Mouse (Mus musculus): ENCODE results near the gene Kif21b. TPM values are rescaled to one million over a fixed set of nuclear protein-coding genes. Genes with fewer than 3 reads are reported as not detected.

Gene Kif21b
- polyA plus RNA-seq, 1 experiment from 2014 or later: 16.4 TPM

DNA sequence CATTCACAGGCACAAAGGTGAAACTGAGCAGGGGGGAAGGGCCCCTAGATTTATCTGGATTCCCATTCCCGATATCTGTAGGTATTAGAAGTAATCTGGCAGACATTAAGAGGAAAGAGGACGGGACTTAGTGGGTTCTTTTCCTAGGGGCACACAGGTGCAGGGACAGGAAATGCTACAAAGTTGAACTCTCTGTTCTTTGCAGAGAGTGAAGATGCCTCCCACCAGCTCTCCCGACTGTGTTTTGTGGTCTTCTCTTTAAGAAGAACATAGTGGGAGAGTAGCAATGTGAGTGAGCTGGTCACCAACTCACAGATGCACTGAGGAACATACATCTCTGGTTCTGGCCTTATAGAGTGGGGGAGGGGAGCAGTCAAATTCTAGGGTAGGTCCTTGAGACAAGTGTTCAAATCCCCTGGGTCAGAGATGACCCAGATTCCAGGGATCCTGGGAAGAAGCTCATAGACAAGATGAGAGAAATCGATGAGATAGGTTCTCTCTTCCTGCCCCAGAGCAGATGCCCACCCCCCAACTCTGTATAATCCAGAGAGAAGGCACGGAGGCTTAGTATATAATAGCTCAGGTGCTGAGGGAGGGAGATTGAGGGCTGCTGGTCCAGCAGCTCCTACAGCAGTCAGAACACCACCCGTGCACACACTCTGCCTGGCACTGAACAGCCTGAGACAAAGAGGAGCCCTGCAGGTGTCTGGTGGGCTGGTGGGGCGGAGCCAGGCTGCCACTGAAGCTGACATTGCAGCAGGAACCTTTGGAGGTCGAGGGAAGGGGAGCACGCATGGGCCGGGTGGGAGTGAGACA is 1.4 kb downstream of the Kif21b start:
- Histone ChIP-seq H3K9ac (ENCODE audit: low read length) (peak overlapping the region; percentile 86), H3K4me3 (ENCODE audit: low read depth, low read length) (peak overlapping the region; percentile 75), H3K4me1 (replicated peaks; ENCODE audit: control insufficient read depth, insufficient read depth, low read length) (peaks cover 20% of the 10 kb centered on the region), H3K4me2 (ENCODE audit: low read depth, low read length, severe bottlenecking) (peak overlapping the region; percentile 88), H3K9me3 (ENCODE audit: control insufficient read depth, low read length) (no peaks in the 10 kb centered on the region), H3K27me3 (ENCODE audit: control insufficient read depth, insufficient read depth, low read length) (peaks cover 2% of the 10 kb centered on the region), H3K36me3 (ENCODE audit: control insufficient read depth, insufficient read depth, low read length) (no peaks in the 10 kb centered on the region), H3K27ac (ENCODE audit: low read depth, low read length) (0 out of 2 replicates have a peak overlapping the region, but pooled peaks have one; percentile 25)
- ATAC-seq (replicated peaks; ENCODE audit: low FRiP score) (no peak), DNase-seq (ENCODE audit: low spot score) (no peak)
- WGBS: 19% methylated on average over 10 of the region's 10 CpGs

DNA sequence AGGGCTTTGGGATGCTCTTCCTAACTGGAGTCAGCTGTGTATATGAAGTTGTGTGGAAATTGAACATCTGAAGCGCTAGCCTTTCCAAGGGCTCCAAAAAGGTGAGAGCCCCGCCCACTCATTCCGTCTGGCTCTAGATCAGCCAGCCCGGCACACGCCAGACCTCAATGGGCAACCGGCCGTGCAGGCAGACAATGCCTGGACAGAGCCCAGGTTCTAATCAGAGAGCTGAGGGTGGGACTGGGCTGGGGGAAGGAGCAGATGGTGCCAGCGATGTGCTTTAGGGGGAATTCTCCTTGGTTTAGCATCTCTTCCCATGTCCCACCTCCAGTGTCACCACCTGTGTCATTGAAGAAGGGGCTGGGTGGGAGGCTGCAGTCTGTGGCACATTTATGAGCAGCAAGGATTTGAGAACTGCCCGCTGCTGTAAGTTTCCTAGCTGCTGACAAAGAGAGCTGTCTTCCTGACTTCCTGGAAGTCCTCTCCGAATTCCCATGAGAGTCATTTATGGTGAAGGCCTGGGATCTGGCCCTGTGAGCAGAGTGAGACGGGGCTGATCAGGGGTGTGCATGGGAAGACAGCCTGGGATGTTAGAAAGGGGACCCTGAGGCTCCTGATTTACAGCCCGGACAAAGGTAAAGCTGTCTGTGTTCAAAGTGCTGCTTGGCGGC is 2.5 kb downstream of the Kif21b start:
- H3K36me3 ChIP-seq (ENCODE audit: control insufficient read depth, insufficient read depth, low read length): no peaks in the 10 kb centered on the region
- peaks cover 2% of the 10 kb centered on the region for H3K27me3 ChIP-seq (ENCODE audit: control insufficient read depth, insufficient read depth, low read length)
- H3K4me2 ChIP-seq (ENCODE audit: low read depth, low read length, severe bottlenecking): peak overlapping the region; percentile 88; the same call in 1 of the 2 replicates
- peak overlapping the region; percentile 39 for H3K9ac ChIP-seq (ENCODE audit: low read length)
- H3K4me3 ChIP-seq (ENCODE audit: low read depth, low read length): peak overlapping the region; percentile 75
- ATAC-seq (replicated peaks; ENCODE audit: low FRiP score) (no peak), DNase-seq (ENCODE audit: low spot score) (no peak)
- H3K4me1 ChIP-seq (replicated peaks; ENCODE audit: control insufficient read depth, insufficient read depth, low read length): peaks cover 27% of the 10 kb centered on the region
- no peak overlapping the region for H3K27ac ChIP-seq (ENCODE audit: low read depth, low read length)
- WGBS: 30% methylated on average over 13 of the region's 13 CpGs
- no peaks in the 10 kb centered on the region for H3K9me3 ChIP-seq (ENCODE audit: control insufficient read depth, low read length)

DNA sequence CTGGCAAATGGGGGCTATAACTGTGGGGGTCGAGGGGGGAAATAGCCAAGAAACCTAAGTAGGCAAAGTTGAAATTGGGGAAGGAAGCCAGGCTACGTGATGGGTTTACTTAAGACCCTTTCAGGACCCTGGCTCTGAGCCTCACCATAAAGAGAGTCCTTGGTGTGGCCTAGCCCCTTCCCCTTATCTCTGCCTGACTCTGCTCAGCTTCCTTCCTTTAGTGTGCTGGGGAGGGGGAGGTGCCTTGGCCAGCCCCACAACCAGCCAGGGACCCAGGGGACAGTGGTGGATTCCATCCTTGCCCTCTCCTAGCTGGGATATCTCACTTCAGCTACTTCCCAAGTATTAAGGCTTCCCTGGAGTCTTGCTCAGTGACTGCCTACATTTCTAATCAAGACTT is 3.4 kb downstream of the Kif21b start:
- Histone ChIP-seq H3K9ac (ENCODE audit: low read length) (no peak overlapping the region), H3K4me2 (ENCODE audit: low read depth, low read length, severe bottlenecking) (no peak overlapping the region), H3K9me3 (ENCODE audit: control insufficient read depth, low read length) (no peaks in the 10 kb centered on the region), H3K27me3 (ENCODE audit: control insufficient read depth, insufficient read depth, low read length) (peaks cover 2% of the 10 kb centered on the region), H3K27ac (ENCODE audit: low read depth, low read length) (no peak overlapping the region), H3K4me1 (replicated peaks; ENCODE audit: control insufficient read depth, insufficient read depth, low read length) (peaks cover 31% of the 10 kb centered on the region), H3K4me3 (ENCODE audit: low read depth, low read length) (no peak overlapping the region), H3K36me3 (ENCODE audit: control insufficient read depth, insufficient read depth, low read length) (no peaks in the 10 kb centered on the region)
- WGBS: 85% methylated on average over 2 of the region's 2 CpGs
- ATAC-seq (replicated peaks; ENCODE audit: low FRiP score) (no peak), DNase-seq (ENCODE audit: low spot score) (no peak)

DNA sequence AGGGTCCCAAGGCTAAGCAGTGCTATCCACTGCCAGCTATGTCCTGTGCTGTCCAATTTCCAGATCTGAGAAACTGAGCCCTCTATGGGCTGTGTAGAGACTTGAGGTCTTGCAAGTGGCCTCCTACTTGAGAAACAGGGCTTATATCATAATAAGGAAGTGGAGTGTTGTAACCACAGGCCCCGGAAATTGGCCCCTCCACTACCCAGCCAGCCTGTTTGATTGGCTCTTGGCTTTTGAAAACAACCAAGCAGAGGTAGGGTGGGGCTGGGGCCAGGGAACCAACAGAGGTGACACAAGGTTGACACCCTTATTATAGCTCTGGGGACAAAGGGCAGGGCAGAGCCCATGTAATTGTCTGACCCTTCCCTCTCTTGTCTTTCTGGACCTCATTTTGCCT is 3.9 kb downstream of the Kif21b start:
- 38% methylated on average over 1 of the region's 1 CpGs for WGBS
- Histone ChIP-seq H3K9ac (ENCODE audit: low read length) (no peak overlapping the region), H3K27me3 (ENCODE audit: control insufficient read depth, insufficient read depth, low read length) (peaks cover 2% of the 10 kb centered on the region), H3K36me3 (ENCODE audit: control insufficient read depth, insufficient read depth, low read length) (no peaks in the 10 kb centered on the region), H3K4me3 (ENCODE audit: low read depth, low read length) (no peak overlapping the region), H3K4me2 (ENCODE audit: low read depth, low read length, severe bottlenecking) (no peak overlapping the region), H3K4me1 (replicated peaks; ENCODE audit: control insufficient read depth, insufficient read depth, low read length) (peaks cover 34% of the 10 kb centered on the region), H3K27ac (ENCODE audit: low read depth, low read length) (no peak overlapping the region), H3K9me3 (ENCODE audit: control insufficient read depth, low read length) (no peaks in the 10 kb centered on the region)
- ATAC-seq (replicated peaks; ENCODE audit: low FRiP score): no peak
- DNase-seq (ENCODE audit: low spot score): no peak

DNA sequence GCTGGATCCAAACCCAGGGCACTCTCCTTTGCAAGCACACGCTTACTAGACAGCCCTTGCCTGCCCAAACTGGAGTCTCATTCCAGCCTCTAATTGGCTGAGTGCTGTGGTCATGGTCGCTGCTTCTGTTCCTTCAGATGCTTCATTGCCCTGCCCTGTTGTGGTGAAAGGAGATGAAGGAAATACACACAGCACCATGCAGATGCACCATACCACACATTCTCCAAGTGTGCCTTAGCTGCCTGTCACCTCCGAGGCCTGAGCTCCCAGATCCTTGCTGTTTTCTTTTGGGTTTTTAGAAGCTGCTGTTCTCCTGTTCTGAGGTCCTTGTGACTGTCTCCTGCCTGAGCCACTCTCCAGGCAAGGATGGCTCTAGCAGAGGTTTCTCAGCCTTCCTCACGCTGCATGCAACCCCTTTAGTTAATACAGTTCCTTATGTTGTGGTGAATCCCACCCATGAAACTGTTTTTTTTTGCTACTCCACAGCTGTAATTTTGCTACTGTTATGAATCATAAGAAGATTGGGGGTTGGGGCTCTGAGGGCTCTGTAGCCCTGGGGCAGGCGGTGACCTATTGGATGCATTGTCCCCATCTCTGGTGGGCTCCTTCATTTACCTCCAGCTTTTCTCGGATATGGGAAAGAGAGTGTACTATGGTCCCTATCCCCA is 4.7 kb downstream of the Kif21b start:
- Histone ChIP-seq H3K9ac (ENCODE audit: low read length) (no peak overlapping the region), H3K4me2 (ENCODE audit: low read depth, low read length, severe bottlenecking) (no peak overlapping the region), H3K4me1 (replicated peaks; ENCODE audit: control insufficient read depth, insufficient read depth, low read length) (peaks cover 34% of the 10 kb centered on the region), H3K4me3 (ENCODE audit: low read depth, low read length) (no peak overlapping the region), H3K27ac (ENCODE audit: low read depth, low read length) (no peak overlapping the region), H3K36me3 (ENCODE audit: control insufficient read depth, insufficient read depth, low read length) (no peaks in the 10 kb centered on the region), H3K9me3 (ENCODE audit: control insufficient read depth, low read length) (no peaks in the 10 kb centered on the region), H3K27me3 (ENCODE audit: control insufficient read depth, insufficient read depth, low read length) (no peaks in the 10 kb centered on the region)
- DNase-seq (ENCODE audit: low spot score) (no peak), ATAC-seq (replicated peaks; ENCODE audit: low FRiP score) (no peak)
- WGBS: 65% methylated on average over 6 of the region's 6 CpGs

DNA sequence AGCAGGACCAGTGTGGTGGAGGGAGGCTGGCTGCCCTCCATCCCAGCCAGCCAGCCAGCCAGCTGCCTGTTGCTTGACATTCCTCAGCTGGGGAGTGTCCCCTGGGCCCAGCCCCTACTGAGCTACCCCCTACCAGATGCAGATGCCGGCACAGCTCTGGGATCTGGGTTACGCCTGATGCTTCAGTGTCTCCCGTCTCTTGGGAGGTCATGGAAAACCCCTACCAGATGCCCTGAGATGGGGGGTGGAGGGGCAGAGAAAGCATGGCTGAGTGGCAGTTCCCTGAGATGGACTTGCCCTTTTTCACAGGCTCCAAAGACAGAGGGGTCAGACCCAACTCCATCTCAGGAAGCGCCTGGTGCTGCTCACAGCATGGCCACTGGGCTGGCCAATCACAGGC is 5.4 kb downstream of the Kif21b start:
- no peak overlapping the region for H3K4me2 ChIP-seq (ENCODE audit: low read depth, low read length, severe bottlenecking)
- H3K4me1 ChIP-seq (replicated peaks; ENCODE audit: control insufficient read depth, insufficient read depth, low read length): peaks cover 34% of the 10 kb centered on the region
- H3K36me3 ChIP-seq (ENCODE audit: control insufficient read depth, insufficient read depth, low read length): no peaks in the 10 kb centered on the region
- H3K4me3 ChIP-seq (ENCODE audit: low read depth, low read length): no peak overlapping the region
- no peak for DNase-seq (ENCODE audit: low spot score)
- H3K9me3 ChIP-seq (ENCODE audit: control insufficient read depth, low read length): no peaks in the 10 kb centered on the region
- no peak overlapping the region for H3K9ac ChIP-seq (ENCODE audit: low read length)
- WGBS: 55% methylated on average over 4 of the region's 4 CpGs
- H3K27ac ChIP-seq (ENCODE audit: low read depth, low read length): no peak overlapping the region
- no peaks in the 10 kb centered on the region for H3K27me3 ChIP-seq (ENCODE audit: control insufficient read depth, insufficient read depth, low read length)
- no peak for ATAC-seq (replicated peaks; ENCODE audit: low FRiP score)

DNA sequence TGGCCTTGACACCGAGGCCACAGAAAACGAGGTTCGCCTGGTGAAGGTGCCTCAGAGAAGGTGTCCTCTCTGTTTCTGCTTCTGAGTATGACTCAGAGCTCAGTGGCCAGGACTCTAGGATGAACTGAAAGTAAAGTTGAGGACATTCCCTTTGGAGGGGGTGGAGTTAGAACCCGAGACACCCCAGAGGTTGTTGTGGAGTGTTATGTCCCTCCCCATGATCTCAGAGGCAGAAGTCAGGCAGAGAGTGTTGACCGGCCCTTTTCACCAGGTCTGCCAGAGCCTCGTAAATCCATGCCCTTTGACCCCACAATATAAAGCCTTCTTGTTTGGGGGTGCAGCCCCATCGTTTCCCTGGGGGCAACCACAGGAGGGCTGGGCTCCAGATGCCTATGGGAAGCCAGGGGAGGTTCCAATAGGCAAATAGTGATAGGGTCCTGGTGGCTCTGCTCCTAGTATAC is 5.9 kb downstream of the Kif21b start:
- no peak overlapping the region for H3K4me2 ChIP-seq (ENCODE audit: low read depth, low read length, severe bottlenecking)

DNA sequence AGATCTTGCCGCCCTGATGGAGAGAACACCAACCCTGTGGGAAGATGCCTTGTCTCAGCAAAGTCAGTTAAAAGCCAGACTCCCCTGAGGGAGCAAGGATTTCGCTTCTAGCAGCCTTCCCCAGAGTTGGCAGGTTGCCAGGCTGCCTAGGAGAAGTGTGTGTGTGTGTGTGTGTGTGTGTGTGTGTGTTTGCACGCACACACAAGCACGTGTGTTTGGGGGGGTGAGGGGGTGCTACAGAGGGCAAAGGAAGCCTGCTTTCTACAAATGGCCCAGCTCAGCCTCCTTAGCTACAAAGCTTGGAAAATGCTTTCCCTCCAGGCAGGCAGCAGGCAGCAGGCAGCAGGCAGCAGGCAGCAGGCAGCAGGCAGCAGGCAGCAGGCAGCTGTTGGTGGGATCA is 6.4 kb downstream of the Kif21b start:
- H3K27ac ChIP-seq (ENCODE audit: low read depth, low read length): 0 out of 2 replicates have a peak overlapping the region, but pooled peaks have one; percentile 25
- no peaks in the 10 kb centered on the region for H3K27me3 ChIP-seq (ENCODE audit: control insufficient read depth, insufficient read depth, low read length)
- H3K4me1 ChIP-seq (replicated peaks; ENCODE audit: control insufficient read depth, insufficient read depth, low read length): peaks cover 32% of the 10 kb centered on the region
- DNase-seq (ENCODE audit: low spot score) (peak; percentile 75), ATAC-seq (replicated peaks; ENCODE audit: low FRiP score) (no peak; the same call in 1 of the 2 replicates)
- WGBS: 12% methylated on average over 4 of the region's 4 CpGs
- peak overlapping the region; percentile 29 for H3K9ac ChIP-seq (ENCODE audit: low read length)
- no peaks in the 10 kb centered on the region for H3K36me3 ChIP-seq (ENCODE audit: control insufficient read depth, insufficient read depth, low read length)
- no peak overlapping the region for H3K4me2 ChIP-seq (ENCODE audit: low read depth, low read length, severe bottlenecking)
- no peak overlapping the region for H3K4me3 ChIP-seq (ENCODE audit: low read depth, low read length)
- H3K9me3 ChIP-seq (ENCODE audit: control insufficient read depth, low read length): no peaks in the 10 kb centered on the region

More for the DNA sequence above, 5.9 kb downstream of the Kif21b start:
- no peak for DNase-seq (ENCODE audit: low spot score)
- ATAC-seq (replicated peaks; ENCODE audit: low FRiP score): no peak
- peak overlapping the region; percentile 29 for H3K9ac ChIP-seq (ENCODE audit: low read length)
- H3K27me3 ChIP-seq (ENCODE audit: control insufficient read depth, insufficient read depth, low read length): no peaks in the 10 kb centered on the region
- peaks cover 34% of the 10 kb centered on the region for H3K4me1 ChIP-seq (replicated peaks; ENCODE audit: control insufficient read depth, insufficient read depth, low read length)
- H3K27ac ChIP-seq (ENCODE audit: low read depth, low read length): 0 out of 2 replicates have a peak overlapping the region, but pooled peaks have one; percentile 25
- no peaks in the 10 kb centered on the region for H3K9me3 ChIP-seq (ENCODE audit: control insufficient read depth, low read length)
- 22% methylated on average over 7 of the region's 7 CpGs for WGBS
- no peaks in the 10 kb centered on the region for H3K36me3 ChIP-seq (ENCODE audit: control insufficient read depth, insufficient read depth, low read length)
- H3K4me3 ChIP-seq (ENCODE audit: low read depth, low read length): no peak overlapping the region

All from forebrain, embryonic 11.5 days (tissue).